Mouse (Mus musculus) intestine, embryonic 16.5 days (tissue): Measurements from ENCODE around the gene Tlcd1. TPM values are rescaled to one million over a fixed set of nuclear protein-coding genes. Genes with fewer than 3 reads are reported as not detected.
"Not testable (repeated sequence)": the region's sequence is repeated elsewhere in the genome, so short reads cannot be mapped to it uniquely, and the experiment has no call there.

Source experiments
- ATAC-seq: fragments of 200-750 bp; cut with Nextera tagmentation; 2 replicates; pipeline ENCODE4 v1.8.0; 2017; ENCODE audit warnings: moderate TSS enrichment, moderate library complexity
- H3K27ac ChIP-seq: fragments of 300-500 bp; sonication (generic); 2 replicates; pipeline ENCODE4 v1.5.1; 2014; ENCODE audit warnings: mild to moderate bottlenecking, low read length
- H3K27me3 ChIP-seq: fragments of 300-500 bp; sonication (generic); replicated peaks from 2 replicates; pipeline ENCODE4 v1.6.1; 2014; ENCODE audit warnings: low read length, control low read depth, mixed read lengths; ENCODE audit not compliant: control insufficient read depth, insufficient read depth
- H3K36me3 ChIP-seq: fragments of 300-500 bp; sonication (generic); 2 replicates; pipeline ENCODE4 v1.6.1; 2014; ENCODE audit warnings: low read length, control low read depth; ENCODE audit not compliant: control insufficient read depth, insufficient read depth
- H3K4me1 ChIP-seq: fragments of 300-500 bp; sonication (generic); 2 replicates; pipeline ENCODE4 v1.6.1; 2014; ENCODE audit warnings: low read length, control low read depth, mixed read lengths; ENCODE audit not compliant: control insufficient read depth, insufficient read depth
- H3K4me2 ChIP-seq: fragments of 300-500 bp; sonication (generic); 2 replicates; pipeline ENCODE4 v1.6.1; 2014; ENCODE audit warnings: low read depth, low read length, control low read depth
- H3K4me3 ChIP-seq: fragments of 300-500 bp; sonication (generic); 2 replicates; pipeline ENCODE4 v1.5.1; 2014; ENCODE audit warnings: mild to moderate bottlenecking, low read length
- H3K9ac ChIP-seq: fragments of 300-500 bp; sonication (generic); 2 replicates; pipeline ENCODE4 v1.6.1; 2014; ENCODE audit warnings: low read depth, low read length
- H3K9me3 ChIP-seq: fragments of 300-500 bp; sonication (generic); 2 replicates; pipeline ENCODE4 v1.6.1; 2016; ENCODE audit warnings: low read length, control low read depth; ENCODE audit not compliant: control insufficient read depth
- WGBS: fragments of 180-500 bp; shearing (Covaris S2); extraction: QIAGEN DNeasy Blood & Tissue Kit; methylation state at CpG from one replicate; pipeline ENCODE4 v1.1.7; 2014; 5-methylcytosine and 5-hydroxymethylcytosine counted together
- polyA plus RNA-seq: library from polyadenylated mRNA; unstranded; fragments of >200 nt; fragmentation: Nextera tagmentation; extraction: Ambion mirVana; gene quantifications from 2 replicates; pipeline ENCODE4 v1.2.1, GENCODE M21; 2015

The Tlcd1 gene
- polyA plus RNA-seq, 1 experiment from 2014 or later: 44.2 TPM

DNA sequence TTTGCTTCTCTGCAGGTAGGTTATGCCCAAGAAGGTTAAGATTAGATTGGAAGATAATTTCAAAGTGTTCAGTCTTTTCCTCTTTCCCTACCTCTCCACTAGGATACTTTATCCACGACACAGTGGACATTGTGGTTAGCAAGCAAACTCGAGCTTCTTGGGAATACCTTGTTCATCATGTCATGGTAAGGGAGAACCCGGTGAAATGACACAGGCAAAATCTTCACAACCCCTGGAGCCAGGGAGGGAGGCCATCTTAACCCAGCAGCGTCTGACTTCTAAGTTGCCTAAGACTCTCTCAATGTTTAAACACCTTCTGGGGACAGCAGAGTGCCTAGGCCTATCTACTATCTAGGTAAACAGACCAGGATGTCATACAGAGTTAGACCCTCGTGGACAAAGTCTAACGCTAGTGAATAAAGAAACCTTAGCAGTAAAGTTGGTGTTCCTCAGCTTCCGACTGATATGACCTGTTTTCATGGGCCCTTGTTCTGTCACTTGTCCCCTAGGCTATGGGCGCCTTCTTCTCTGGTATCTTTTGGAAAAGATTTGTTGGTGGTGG lies 3.0 kb downstream of the Tlcd1 start:
- Histone ChIP-seq H3K4me3 (peak overlapping the region; percentile 73), H3K4me2 (peak overlapping the region; percentile 94), H3K27me3 (no peaks in the 10 kb centered on the region), H3K9ac (peak overlapping the region; percentile 89), H3K27ac (peak overlapping the region; percentile 99), H3K4me1 (peaks cover 50% of the 10 kb centered on the region), H3K36me3 (peaks cover 3% of the 10 kb centered on the region), H3K9me3 (no peaks in the 10 kb centered on the region)
- ATAC-seq: no peak
- WGBS: 20% methylated on average over 8 of the region's 8 CpGs

DNA sequence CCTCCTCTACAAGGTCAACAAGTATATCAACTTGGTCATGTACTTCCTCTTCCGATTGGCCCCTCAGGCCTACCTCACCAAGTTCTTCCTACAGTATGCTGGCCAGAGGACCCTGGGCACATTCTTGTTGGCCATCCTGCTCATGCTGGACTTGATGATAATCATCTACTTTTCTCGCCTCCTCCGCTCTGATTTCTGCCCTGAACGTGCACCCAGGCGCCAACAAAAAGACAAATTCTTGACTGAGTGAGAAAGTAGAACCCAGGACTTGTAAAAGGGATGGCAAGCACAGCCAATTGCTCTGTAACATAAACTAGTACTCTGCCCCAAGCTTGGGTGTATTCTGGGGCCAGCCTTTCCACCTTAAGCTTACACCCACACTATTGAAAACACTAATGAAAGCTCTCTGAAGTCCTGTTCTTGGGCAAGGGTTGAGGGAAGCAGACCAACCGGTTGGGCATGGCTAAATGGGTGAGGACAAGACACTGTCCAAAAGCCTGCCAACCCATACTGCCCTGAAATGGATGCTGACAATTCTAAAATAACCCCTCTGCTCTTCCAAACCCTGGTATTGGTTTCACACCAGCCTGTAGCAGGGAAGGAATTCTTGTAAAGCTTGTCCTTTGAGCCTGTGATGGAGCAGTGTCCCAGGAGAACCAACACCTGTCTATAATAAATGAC lies 3.7 kb downstream of the Tlcd1 start:
- no peak for ATAC-seq
- WGBS: 59% methylated on average over 6 of the region's 6 CpGs
- H3K9ac ChIP-seq: peak overlapping the region; percentile 43; the same call in 1 of the 2 replicates
- peaks cover 3% of the 10 kb centered on the region for H3K36me3 ChIP-seq
- peaks cover 46% of the 10 kb centered on the region for H3K4me1 ChIP-seq
- H3K9me3 ChIP-seq: no peaks in the 10 kb centered on the region
- H3K27me3 ChIP-seq: no peaks in the 10 kb centered on the region
- H3K4me2 ChIP-seq: peak overlapping the region; percentile 94
- peak overlapping the region; percentile 99 for H3K27ac ChIP-seq
- peak overlapping the region; percentile 73 for H3K4me3 ChIP-seq

DNA sequence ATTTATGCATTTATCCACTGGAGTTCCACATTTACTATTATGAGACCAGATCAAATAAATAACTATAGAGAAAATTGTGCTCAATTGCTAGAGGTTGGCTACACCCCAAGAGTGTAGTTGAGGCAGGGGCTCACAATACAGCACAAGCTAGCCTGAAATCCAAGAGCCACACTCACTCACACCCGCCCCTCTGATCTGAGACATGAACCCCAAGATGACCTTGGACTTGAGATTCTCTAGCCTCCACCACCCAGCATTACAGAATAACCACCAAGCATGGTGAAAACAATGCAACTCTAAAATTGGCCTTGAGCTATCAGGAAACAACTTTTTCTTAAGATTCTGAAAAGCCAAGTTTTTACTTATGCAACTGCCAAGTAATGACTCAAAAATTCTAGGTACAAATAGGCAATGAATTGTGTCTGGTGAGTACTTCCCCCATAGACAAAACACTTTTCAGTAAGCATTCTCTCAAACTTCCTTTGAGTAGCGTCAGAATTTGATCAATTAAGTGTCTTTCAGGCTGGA lies 5.4 kb downstream of the Tlcd1 start:
- H3K36me3 ChIP-seq: peaks cover 3% of the 10 kb centered on the region
- no peaks in the 10 kb centered on the region for H3K27me3 ChIP-seq
- no peak for ATAC-seq
- WGBS: 35% methylated on average over 2 of the region's 2 CpGs
- H3K4me3 ChIP-seq: peak overlapping the region; percentile 94
- peak overlapping the region; percentile 97 for H3K9ac ChIP-seq
- H3K9me3 ChIP-seq: no peaks in the 10 kb centered on the region
- H3K27ac ChIP-seq: 0 out of 2 replicates have a peak overlapping the region, but pooled peaks have one; percentile 13
- peak overlapping the region; percentile 68 for H3K4me2 ChIP-seq
- peaks cover 41% of the 10 kb centered on the region for H3K4me1 ChIP-seq

DNA sequence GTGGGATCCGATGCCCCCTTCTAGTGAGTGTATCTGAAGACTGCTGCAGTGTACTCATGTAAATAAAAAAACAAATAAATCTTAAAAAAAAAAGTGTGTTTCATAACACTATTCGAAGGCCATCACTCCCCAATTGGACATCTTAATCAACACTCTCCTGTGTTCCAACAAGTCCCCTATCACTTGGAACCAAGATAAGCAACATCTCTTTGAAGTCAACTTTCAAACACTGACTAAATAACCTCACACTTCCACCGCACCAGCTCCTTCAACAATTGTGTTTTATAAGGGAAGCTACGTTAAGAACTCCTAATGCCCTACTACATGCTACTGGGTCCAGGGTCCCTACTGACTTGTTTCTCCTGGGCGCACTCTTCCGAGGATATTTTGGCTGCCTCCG lies 5.9 kb downstream of the Tlcd1 start:
- WGBS: 2% methylated on average over 7 of the region's 7 CpGs

DNA sequence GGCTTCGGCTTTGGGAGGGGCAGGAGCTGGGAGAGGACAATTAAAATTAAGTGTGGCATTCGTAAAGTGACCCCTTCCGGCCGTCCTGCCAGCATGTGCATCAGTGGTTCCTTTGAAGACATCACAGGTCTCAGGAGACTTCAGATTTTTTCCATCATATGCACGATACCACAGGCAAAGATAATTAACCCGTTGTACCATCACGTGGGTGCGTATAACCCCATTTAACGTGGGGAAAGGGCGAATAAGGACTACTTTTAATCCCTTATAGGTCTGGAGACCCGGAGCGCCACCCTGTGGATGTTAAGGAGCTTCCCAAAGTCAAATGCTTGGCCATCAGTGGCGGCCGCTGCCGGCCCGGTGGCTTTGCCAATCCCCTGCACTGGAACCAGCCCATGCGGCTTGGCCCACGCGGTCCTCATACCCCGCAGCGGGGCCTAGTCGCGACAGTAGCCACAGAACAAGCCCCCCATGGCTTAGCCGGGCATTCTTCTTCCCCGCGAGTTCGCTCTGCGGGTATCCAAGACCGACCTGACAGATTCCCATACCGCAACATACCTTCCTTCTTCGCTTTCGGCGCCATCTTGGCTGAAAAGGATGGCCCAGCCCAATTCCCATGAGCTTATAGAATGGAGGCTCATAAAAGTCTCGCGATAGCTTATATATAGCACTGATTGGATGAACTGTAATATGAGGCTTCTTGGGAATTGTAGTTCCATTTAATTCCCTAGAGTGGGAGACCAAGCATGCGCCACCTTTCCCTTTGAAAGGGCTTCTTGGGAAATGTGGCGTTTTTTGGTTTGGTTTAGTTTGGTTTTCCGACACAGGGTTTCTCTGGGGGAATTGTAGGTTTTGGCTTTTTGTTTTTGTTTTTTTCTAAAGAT lies 6.7 kb downstream of the Tlcd1 start, which contains the start of gene Rpl23a:
Rpl23a (minus strand) TSS at position 624 of the 884 bp plus-strand sequence.
- Histone ChIP-seq H3K27me3 (no peaks in the 10 kb centered on the region), H3K9me3 (no peaks in the 10 kb centered on the region)

More for the DNA sequence above, 5.9 kb downstream of the Tlcd1 start:
- Histone ChIP-seq H3K36me3 (peaks cover 3% of the 10 kb centered on the region), H3K9me3 (no peaks in the 10 kb centered on the region), H3K4me3 (peak overlapping the region; percentile 94), H3K4me1 (peaks cover 36% of the 10 kb centered on the region), H3K27ac (peak overlapping the region; percentile 94), H3K27me3 (no peaks in the 10 kb centered on the region), H3K4me2 (peak overlapping the region; percentile 68), H3K9ac (peak overlapping the region; percentile 97)
- no peak for ATAC-seq

DNA sequence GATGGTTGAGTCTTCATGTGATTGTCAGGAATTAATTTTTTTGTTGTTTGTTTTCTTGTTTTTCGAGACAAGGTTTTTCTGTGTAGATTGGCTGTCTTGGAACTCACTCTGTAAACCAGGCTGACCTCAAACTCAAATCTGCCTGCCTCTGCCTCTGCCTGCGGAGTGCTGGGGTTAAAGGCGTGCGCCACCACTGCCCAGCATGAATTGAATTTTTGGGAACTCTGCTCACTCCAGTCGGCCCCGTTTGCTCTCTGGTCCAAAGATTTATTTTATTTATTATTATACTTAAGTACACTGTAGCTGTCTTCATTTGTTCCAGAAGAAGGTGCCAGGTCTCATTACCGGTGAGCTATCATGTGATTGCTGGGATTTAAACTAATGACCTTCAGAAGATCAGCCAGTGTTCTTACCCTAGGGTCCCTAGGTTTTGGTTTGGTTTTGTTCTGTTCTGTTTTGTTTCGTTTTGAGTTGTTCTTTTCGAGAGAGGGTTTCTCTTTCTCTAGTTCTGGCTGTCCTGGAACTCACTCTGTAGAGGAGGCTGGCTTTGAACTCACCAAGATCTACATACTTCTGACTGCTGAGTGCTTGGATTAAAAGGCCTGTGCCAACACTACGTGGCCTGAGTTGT lies 7.5 kb downstream of the Tlcd1 start:
- Histone ChIP-seq H3K9me3 (no peaks in the 10 kb centered on the region), H3K27me3 (no peaks in the 10 kb centered on the region), H3K4me3 (peak overlapping the region; percentile 94), H3K4me1 (peaks cover 32% of the 10 kb centered on the region), H3K36me3 (peaks cover 3% of the 10 kb centered on the region), H3K4me2 (peak overlapping the region; percentile 35), H3K27ac (no peak overlapping the region), H3K9ac (no peak overlapping the region)
- 52% methylated on average over 10 of the region's 10 CpGs for WGBS
- ATAC-seq: no peak

More for the DNA sequence above, 6.7 kb downstream of the Tlcd1 start, which contains the start of gene Rpl23a:
- Histone ChIP-seq H3K4me2 (peak within 1 kb of the TSS; percentile 68), H3K4me1 (peaks cover 33% of the 10 kb centered on the region), H3K27ac (peak within 1 kb of the TSS; percentile 94), H3K9ac (peak within 1 kb of the TSS; percentile 97), H3K36me3 (peaks cover 3% of the 10 kb centered on the region), H3K4me3 (peak within 1 kb of the TSS; percentile 94)
- ATAC-seq: peak; percentile 81
- under 1% methylated on average over 38 of the region's 38 CpGs for WGBS

DNA sequence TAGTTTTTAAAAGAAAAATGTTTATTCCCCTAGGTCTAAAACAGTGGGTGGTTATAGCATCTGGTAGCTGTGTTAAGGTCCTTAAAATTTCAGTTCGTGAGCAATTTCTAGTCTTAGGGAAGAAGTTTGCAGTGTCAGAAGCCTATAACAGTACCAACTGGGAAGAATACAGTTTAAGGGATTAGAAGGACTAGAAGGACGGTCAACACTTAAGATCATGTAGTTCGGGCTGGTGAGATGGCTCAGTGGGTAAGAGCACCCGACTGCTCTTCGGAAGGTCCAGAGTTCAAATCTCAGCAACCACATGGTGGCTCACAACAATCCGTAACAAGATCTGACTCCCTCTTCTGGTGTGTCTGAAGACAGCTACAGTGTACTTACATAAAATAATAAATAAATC lies 8.2 kb downstream of the Tlcd1 start:
- H3K9ac ChIP-seq, H3K36me3 ChIP-seq, H3K4me2 ChIP-seq, H3K27me3 ChIP-seq, H3K9me3 ChIP-seq, H3K4me3 ChIP-seq, H3K27ac ChIP-seq, ATAC-seq: not testable (repeated sequence)
- 90% methylated on average over 6 of the region's 6 CpGs for WGBS
- H3K4me1 ChIP-seq: peaks cover 28% of the 10 kb centered on the region

DNA sequence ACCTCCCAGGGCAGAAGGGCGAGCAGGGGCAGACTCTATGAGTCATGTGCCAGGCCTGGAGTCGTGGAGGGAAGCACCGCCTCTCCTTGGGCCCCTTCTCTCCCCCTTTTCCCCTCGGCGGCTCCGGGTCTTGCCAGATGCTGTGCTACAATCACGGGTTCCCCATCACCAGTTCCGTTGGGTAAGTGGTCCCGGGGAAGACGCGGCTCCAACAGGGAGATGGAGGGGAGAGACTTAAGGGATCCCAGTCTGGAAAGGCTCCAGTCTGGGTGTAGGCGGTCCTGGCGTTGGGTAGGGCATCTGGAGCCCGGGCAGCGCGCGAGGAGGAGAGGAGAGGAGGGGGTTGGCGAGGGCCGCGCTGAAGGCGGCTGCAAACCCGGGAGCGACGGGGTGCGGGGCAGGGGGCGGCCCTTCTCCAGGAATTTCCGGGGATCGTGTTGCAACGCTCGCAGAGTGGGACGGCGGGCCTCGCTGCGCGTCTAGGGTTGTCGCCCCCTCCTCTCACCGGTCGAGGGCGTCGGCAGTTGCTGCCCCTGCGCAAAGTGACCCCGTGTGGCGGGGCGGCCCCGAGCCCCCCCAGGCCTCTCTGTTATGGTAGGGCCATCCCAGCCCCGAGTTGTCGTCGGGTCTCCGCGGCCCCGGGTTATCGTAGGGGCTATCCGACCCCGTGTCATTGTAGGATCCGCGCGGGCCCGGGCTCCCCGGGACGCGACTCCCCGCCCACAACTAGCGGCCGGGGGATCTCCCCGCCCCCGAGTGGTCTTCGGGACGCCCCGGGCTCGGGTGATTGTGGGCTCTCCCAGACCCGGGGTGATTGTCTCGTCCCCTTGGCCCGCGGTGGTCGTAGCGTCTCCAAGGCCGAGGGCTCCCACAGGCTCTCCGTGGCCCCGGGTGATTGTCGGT lies 12.1 kb downstream of the Tlcd1 start, which contains the start of gene Rab34:
Rab34 (plus strand) TSS at position 100 of the 903 bp plus-strand sequence.
- peak; percentile 78 for ATAC-seq
- H3K4me1 ChIP-seq: peaks cover 10% of the 10 kb centered on the region
- under 1% methylated on average over 74 of the region's 80 CpGs for WGBS
- H3K4me2 ChIP-seq: peak within 1 kb of the TSS; percentile 78
- H3K9ac ChIP-seq: peak within 1 kb of the TSS; percentile 87
- peak within 1 kb of the TSS; percentile 97 for H3K27ac ChIP-seq
- H3K27me3 ChIP-seq: no peaks in the 10 kb centered on the region
- H3K9me3 ChIP-seq: no peaks in the 10 kb centered on the region
- peak within 1 kb of the TSS; percentile 73 for H3K4me3 ChIP-seq
- H3K36me3 ChIP-seq: 0 out of 2 replicates have a peak, but pooled peaks cover 7% of the 10 kb centered on the region
